Mouse (Mus musculus) heart, adult 2 months (tissue): ENCODE measurements around the gene Mink1.

Source experiments
- EP300 ChIP-seq: fragments of 200-500 bp; IDR thresholded peaks from 2 replicates; pipeline ENCODE4 v1.6.1; 2011; ENCODE audit warnings: low read depth, low read length, control low read depth; ENCODE audit not compliant: insufficient read depth
- POLR2A ChIP-seq: fragments of 200-500 bp; IDR thresholded peaks from 2 replicates; pipeline ENCODE4 v1.6.1; 2011; ENCODE audit warnings: mild to moderate bottlenecking, low read depth, low read length, control low read depth; ENCODE audit not compliant: insufficient read depth

DNA sequence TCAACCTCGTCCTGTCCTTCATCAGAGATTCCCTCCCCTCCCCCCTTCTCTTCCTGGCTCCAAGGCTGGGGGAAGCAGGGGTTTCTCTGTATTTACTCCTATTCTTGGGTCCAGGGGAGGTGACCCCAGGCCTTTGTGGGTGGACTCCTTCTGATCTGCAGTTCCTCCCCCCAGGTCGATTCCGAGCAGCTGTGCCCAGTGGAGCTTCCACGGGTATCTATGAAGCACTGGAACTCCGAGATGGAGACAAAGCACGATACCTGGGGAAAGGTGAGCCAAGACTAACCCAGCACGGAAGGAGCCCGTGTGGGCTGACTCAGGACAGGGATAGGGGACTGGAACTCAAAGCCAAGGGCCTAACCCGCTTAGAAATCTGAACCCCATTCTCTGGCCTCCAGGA is 95.3 kb downstream of the Mink1 start:
- no peak for TF ChIP-seq EP300
- no peak for TF ChIP-seq POLR2A
